Comparison of ENCODE assay signal across 14 mouse cellular contexts in the genomic region with DNA sequence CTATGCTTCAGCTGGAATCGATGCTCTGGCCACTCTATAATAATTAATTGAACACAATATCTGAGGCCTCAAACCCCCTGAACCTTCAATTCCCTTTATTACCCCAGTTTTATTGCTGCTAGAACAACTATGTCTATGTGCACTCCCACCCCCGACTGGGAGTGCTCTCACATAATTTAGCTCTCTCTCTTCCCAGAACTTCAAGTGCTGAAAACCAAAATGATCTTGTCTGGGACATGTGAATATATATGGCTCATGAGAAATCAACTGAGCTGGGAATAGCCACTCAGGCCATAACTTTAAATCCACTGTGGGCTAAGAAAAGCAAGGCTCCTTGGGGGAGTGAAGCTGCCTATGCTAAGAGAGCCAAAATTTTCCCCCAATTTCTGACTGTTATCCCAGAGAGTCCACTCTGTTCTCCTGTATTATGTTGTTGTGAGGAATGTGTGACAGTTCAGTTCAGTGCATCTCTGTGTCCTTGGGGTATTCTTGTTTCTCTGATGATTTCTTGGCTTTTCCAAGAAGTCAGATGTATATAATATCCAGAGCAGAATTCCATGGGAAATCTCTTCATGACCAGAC.
"Had no signal": no experiment of that assay in that cellular context is flagged by ENCODE, and none has a peak within 500 bp of the region (broad histone marks: within the 10 kb centered on the region; RNA-seq: fewer than 3 reads in every experiment).

No protein-coding gene starts in this region.

- H3K27ac ChIP-seq: kidney, embryonic 15.5 days; liver, embryonic 13.5 days; midbrain, embryonic 15.5 days; neural tube, embryonic 13.5 days; stomach, embryonic 15.5 days had no signal

- H3K4me1 ChIP-seq: kidney, embryonic 15.5 days; liver, embryonic 13.5 days; midbrain, embryonic 15.5 days; stomach, embryonic 15.5 days had no signal

- DNase-seq: kidney, adult 11 months; kidney, postnatal 36 days; layer of hippocampus, adult 9-11 months; layer of hippocampus, postnatal 36 days; liver; liver, embryonic 13.5 days; liver, postnatal 0 days; right cerebral cortex, postnatal 14 days; thymus, adult 2 months; thymus, postnatal 36 days had no signal

- H3K9ac ChIP-seq: kidney, embryonic 15.5 days; liver, embryonic 13.5 days; liver, postnatal 0 days; midbrain, embryonic 15.5 days; neural tube, embryonic 13.5 days; stomach, embryonic 15.5 days had no signal

- H3K36me3 ChIP-seq: kidney, embryonic 15.5 days; liver, embryonic 13.5 days; midbrain, embryonic 15.5 days; neural tube, embryonic 13.5 days; stomach, embryonic 15.5 days had no signal

- H3K4me3 ChIP-seq: kidney, embryonic 15.5 days; liver, embryonic 13.5 days; midbrain, embryonic 15.5 days; neural tube, embryonic 13.5 days; stomach, embryonic 15.5 days had no signal

- ATAC-seq: liver, postnatal 0 days; midbrain, embryonic 15.5 days had no signal

- H3K9me3 ChIP-seq: kidney, embryonic 15.5 days; liver, embryonic 13.5 days; midbrain, embryonic 15.5 days; neural tube, embryonic 13.5 days; stomach, embryonic 15.5 days had no signal

- H3K4me2 ChIP-seq: kidney, embryonic 15.5 days; liver, embryonic 13.5 days; midbrain, embryonic 15.5 days; neural tube, embryonic 13.5 days; stomach, embryonic 15.5 days had no signal

- H3K27me3 ChIP-seq: kidney, embryonic 15.5 days; liver, embryonic 13.5 days; midbrain, embryonic 15.5 days; neural tube, embryonic 13.5 days; stomach, embryonic 15.5 days had no signal
